Mouse (Mus musculus) C2C12 (cell line): ENCODE measurements around the gene Fancf. TPM values are rescaled to one million over a fixed set of nuclear protein-coding genes. Genes with fewer than 3 reads are reported as not detected.
A peak's percentile ranks its signal among the peaks of the same experiment; 100 is the strongest.

Experiments
- H3K27me3 ChIP-seq: one replicate; pipeline ENCODE4 v1.6.1; 2011; ENCODE audit not compliant: control insufficient read depth, insufficient read depth, insufficient read length
- H3K36me3 ChIP-seq: one replicate; pipeline ENCODE4 v1.6.1; 2011; ENCODE audit not compliant: control insufficient read depth, insufficient read depth
- H3K4me3 ChIP-seq: one replicate; pipeline ENCODE4 v1.5.1; 2011; ENCODE audit warnings: mild to moderate bottlenecking, control low read depth; ENCODE audit not compliant: poor library complexity, insufficient read depth, severe bottlenecking
- H3K79me2 ChIP-seq: one replicate; pipeline ENCODE4 v1.6.1; 2011; ENCODE audit not compliant: control insufficient read depth, insufficient read depth
- H3K79me3 ChIP-seq: one replicate; pipeline ENCODE4 v1.6.1; 2011; ENCODE audit warnings: low read depth, control low read depth
- H3ac ChIP-seq: one replicate; pipeline ENCODE3; 2011; ENCODE audit warnings: low read depth; ENCODE audit not compliant: control insufficient read depth, insufficient read length
- CEBPB ChIP-seq: IDR thresholded peaks from one replicate; pipeline ENCODE4 v1.6.1; 2011; ENCODE audit warnings: low read depth, mild to moderate bottlenecking, control low read depth, moderate library complexity
- CTCF ChIP-seq: IDR thresholded peaks from one replicate; pipeline ENCODE4 v1.5.1; 2011; ENCODE audit not compliant: control insufficient read depth, insufficient read depth, insufficient read length
- FOSL1 ChIP-seq: IDR thresholded peaks from one replicate; pipeline ENCODE4 v1.8.0; 2011; ENCODE audit warnings: mild to moderate bottlenecking, low read length; ENCODE audit not compliant: poor library complexity, insufficient read depth, severe bottlenecking
- MAX ChIP-seq: IDR thresholded peaks from one replicate; pipeline ENCODE4 v1.6.1; 2011; ENCODE audit warnings: mild to moderate bottlenecking, control low read depth
- MYOD1 ChIP-seq: IDR thresholded peaks from one replicate; pipeline ENCODE4 v1.6.1; 2011; ENCODE audit warnings: low read depth; ENCODE audit not compliant: control insufficient read depth, insufficient read length
- MYOG ChIP-seq: IDR thresholded peaks from one replicate; pipeline ENCODE4 v1.6.1; 2011; ENCODE audit not compliant: control insufficient read depth, insufficient read length; ENCODE audit errors: extremely low read depth
- USF1 ChIP-seq: IDR thresholded peaks from one replicate; pipeline ENCODE4 v1.6.1; 2011; ENCODE audit warnings: low read depth, mild to moderate bottlenecking, control low read depth, moderate library complexity
- polyA plus RNA-seq: library from polyadenylated mRNA; unstranded; fragments of >200 nt; fragmentation: generic; extraction: Trizol; gene quantifications from one replicate; pipeline ENCODE4 v1.2.1, GENCODE M21; 2012; ENCODE audit warnings: missing spikeins

Fancf gene
- polyA plus RNA-seq, 1 experiment = 14.2 TPM

DNA sequence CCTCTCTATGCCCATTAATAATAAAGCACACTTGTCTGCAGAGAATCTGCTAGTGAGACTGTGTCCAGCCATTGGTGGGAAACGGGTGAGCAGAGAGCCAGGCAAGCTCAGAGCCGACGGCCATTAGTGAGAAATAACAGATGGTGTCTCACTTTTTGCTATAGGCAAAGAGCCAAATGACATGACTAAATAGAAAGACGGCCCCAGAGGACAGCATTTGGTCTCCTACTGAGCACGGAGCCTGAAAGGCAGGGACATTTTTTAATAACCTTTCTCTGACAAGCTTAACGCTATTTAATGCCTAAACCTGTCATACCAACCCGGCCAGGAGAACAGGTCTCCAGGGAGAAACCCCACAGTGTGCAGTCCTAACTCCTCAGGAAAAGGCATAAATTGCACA, 30.1 kb downstream of the Fancf start:
- Histone ChIP-seq H3ac (no peak overlapping the region), H3K79me3 (no peaks in the 10 kb centered on the region), H3K36me3 (no peaks in the 10 kb centered on the region), H3K27me3 (no peaks in the 10 kb centered on the region), H3K79me2 (no peaks in the 10 kb centered on the region), H3K4me3 (no peak overlapping the region)
- TF ChIP-seq FOSL1 = no peak
- TF ChIP-seq MYOG = no peak

GRCm38 (mm10) chr7:51823562-51824338, 38.3 kb downstream of the Fancf start:
- no peaks in the 10 kb centered on the region for H3K79me3 ChIP-seq
- H3K79me2 ChIP-seq = no peaks in the 10 kb centered on the region
- H3K36me3 ChIP-seq = no peaks in the 10 kb centered on the region
- H3ac ChIP-seq = no peak overlapping the region
- H3K27me3 ChIP-seq = no peaks in the 10 kb centered on the region
- H3K4me3 ChIP-seq = no peak overlapping the region
- TF ChIP-seq USF1 (no peak), MYOG (no peak), MAX (no peak), CTCF (no peak), MYOD1 (no peak), FOSL1 (no peak), CEBPB (no peak)

GRCm38 (mm10) chr7:51821467-51821866, 40.6 kb downstream of the Fancf start:
- no peak for TF ChIP-seq FOSL1
- no peak for TF ChIP-seq MYOD1
- TF ChIP-seq MAX = no peak
- no peak for TF ChIP-seq USF1
- TF ChIP-seq CEBPB = no peak
- TF ChIP-seq CTCF = no peak
- TF ChIP-seq MYOG = no peak
- no peaks in the 10 kb centered on the region for H3K79me3 ChIP-seq
- no peaks in the 10 kb centered on the region for H3K79me2 ChIP-seq
- H3K27me3 ChIP-seq = no peaks in the 10 kb centered on the region
- H3K4me3 ChIP-seq = no peak overlapping the region
- no peaks in the 10 kb centered on the region for H3K36me3 ChIP-seq
- no peak overlapping the region for H3ac ChIP-seq

DNA sequence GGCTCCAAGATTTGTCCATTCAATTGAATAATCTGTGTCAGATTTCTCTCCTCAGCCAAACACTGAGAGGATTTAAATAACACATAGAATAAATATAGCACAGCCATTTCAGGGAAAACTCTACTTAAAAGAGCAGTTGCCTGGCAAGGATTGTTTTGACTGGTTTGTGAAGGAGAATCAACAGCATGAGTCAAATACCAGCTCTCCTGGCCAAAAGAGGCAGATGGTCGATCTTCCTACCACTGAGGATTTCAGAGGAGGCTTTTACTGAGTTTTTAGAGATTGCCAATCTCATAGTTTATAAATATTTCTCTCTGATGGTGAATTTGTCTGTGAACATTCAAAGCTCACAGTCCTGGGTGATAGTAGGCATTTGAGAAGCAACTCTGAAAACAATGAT, 42.2 kb downstream of the Fancf start:
- no peaks in the 10 kb centered on the region for H3K79me2 ChIP-seq
- H3K36me3 ChIP-seq = no peaks in the 10 kb centered on the region
- no peaks in the 10 kb centered on the region for H3K27me3 ChIP-seq
- no peak overlapping the region for H3ac ChIP-seq
- no peaks in the 10 kb centered on the region for H3K79me3 ChIP-seq
- H3K4me3 ChIP-seq = no peak overlapping the region
- no peak for TF ChIP-seq CEBPB

DNA sequence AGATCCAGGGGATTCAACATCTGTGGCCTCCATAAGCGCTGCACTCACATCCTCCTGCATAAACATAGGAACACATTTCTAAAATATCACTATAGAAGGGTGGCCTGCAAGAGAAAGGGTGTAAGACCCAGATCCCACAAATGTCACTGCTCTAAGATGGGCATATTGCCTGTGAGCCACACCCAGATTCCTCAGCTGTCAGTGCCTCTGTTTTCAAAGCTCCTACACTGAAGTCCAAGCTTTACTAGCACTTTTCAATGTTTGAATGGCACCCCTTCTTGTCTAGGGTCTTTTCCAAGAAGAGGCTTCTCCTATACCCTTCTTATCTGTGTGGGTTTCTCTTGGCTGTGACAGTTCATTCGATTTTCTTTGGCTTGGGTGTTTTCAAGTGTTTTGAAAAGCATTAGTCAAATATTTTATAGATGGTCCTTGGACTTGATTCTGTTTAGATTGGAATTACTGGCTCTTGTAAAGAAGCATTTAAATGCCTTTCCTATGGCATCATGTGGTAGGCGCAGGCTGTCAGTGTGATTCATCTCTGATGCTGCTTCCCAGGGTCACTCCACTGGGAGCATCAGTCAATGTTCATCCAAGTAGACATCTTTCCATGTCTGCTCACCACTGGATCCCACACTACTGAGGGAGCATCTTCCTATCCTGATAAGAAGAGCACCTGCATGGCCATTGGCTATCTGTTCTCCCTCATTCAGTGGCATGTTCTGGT, 43.7 kb downstream of the Fancf start:
- Histone ChIP-seq H3ac (no peak overlapping the region), H3K36me3 (no peaks in the 10 kb centered on the region), H3K79me2 (no peaks in the 10 kb centered on the region), H3K4me3 (no peak overlapping the region), H3K27me3 (no peaks in the 10 kb centered on the region), H3K79me3 (no peaks in the 10 kb centered on the region)
- TF ChIP-seq MYOD1 = peak; percentile 60
- no peak for TF ChIP-seq USF1

DNA sequence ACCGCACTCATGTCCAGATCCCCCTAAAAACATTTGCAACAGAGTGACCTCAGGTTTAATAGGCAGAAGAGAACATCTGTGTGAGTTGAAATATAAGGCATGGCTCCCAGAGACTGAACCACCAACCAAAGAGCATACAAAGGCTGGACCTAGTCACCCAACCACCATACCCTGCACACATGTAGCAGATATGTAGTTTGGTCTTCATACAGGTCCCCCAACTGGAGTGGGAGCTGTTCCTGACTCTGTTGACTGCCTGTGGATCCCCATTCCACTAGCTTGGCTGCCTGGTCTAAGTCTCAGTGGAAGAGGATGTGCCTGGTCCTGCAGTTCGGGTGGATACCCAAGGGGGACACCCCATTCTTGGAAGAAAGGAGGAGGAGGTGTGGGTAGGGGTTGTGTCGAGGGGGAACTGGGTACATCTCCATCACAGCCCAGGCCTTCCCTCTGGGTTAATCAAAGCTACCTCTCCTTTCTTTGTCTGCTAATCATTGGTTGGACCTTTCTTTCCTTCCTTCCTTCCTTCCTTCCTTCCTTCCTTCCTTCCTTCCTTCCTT, 45.7 kb downstream of the Fancf start:
- H3ac ChIP-seq = no peak overlapping the region
- no peaks in the 10 kb centered on the region for H3K27me3 ChIP-seq
- H3K79me2 ChIP-seq = no peaks in the 10 kb centered on the region
- TF ChIP-seq CTCF (no peak), MYOG (no peak), MAX (no peak), MYOD1 (no peak), USF1 (no peak)
- H3K79me3 ChIP-seq = no peaks in the 10 kb centered on the region
- H3K4me3 ChIP-seq = no peak overlapping the region
- H3K36me3 ChIP-seq = no peaks in the 10 kb centered on the region
